ENCODE assay signal across 8 mouse cellular contexts in genomic region chr17:25727265-25728008, GRCm38 (mm10). TPM values are rescaled to one million over a fixed set of nuclear protein-coding genes. Genes with fewer than 3 reads are reported as not detected.
DNase-seq lines count a peak whose midpoint lies in the region; ATAC-seq and TF ChIP-seq lines count a peak whose summit lies in the region.

Chtf18 (minus strand) TSS chr17:25727419.
Rpusd1 (plus strand) TSS chr17:25727670.

- peak; percentile 97 for DNase-seq in 3134 (ENCODE audit: extremely low read depth, insufficient read length, low spot score)
- peak; percentile 99 for DNase-seq in adrenal gland, postnatal 36 days
- DNase-seq in heart, adult 18-20 months: peak; percentile 100
- DNase-seq in kidney, adult 2 months: peak; percentile 100
- DNase-seq in spleen, adult 2 months (ENCODE audit: low read depth in 1 of 2, low spot score in 2 of 2): peak; percentile 97 to 98

- H3K36me3 ChIP-seq in embryonic facial prominence, embryonic 13.5 days: peaks cover 49% of the 10 kb centered on the region
- no peaks in the 10 kb centered on the region for H3K36me3 ChIP-seq in kidney, adult 2 months (ENCODE audit: control insufficient read depth, insufficient read depth, low read length)
- H3K36me3 ChIP-seq in limb, embryonic 12.5 days: peaks cover 54% of the 10 kb centered on the region
- no peaks in the 10 kb centered on the region; the same call in 1 of the 2 replicates for H3K36me3 ChIP-seq in midbrain, embryonic 15.5 days (replicated peaks)
- no peaks in the 10 kb centered on the region for H3K36me3 ChIP-seq in spleen, adult 2 months (ENCODE audit: control insufficient read depth, insufficient read depth, low read length)

- H3K9me3 ChIP-seq in embryonic facial prominence, embryonic 13.5 days: no peaks in the 10 kb centered on the region
- no peaks in the 10 kb centered on the region for H3K9me3 ChIP-seq in limb, embryonic 12.5 days
- H3K9me3 ChIP-seq in midbrain, embryonic 15.5 days: no peaks in the 10 kb centered on the region

- peaks cover 23% of the 10 kb centered on the region for H3K4me1 ChIP-seq in embryonic facial prominence, embryonic 13.5 days
- H3K4me1 ChIP-seq in kidney, adult 2 months (ENCODE audit: control insufficient read depth, insufficient read depth, low read length): peaks cover 4% of the 10 kb centered on the region; the same call in 1 of the 2 replicates
- peaks cover 21% of the 10 kb centered on the region for H3K4me1 ChIP-seq in limb, embryonic 12.5 days (replicated peaks)
- peaks cover 23% of the 10 kb centered on the region for H3K4me1 ChIP-seq in midbrain, embryonic 15.5 days
- H3K4me1 ChIP-seq in spleen, adult 2 months (ENCODE audit: control insufficient read depth, insufficient read depth, insufficient read length): peaks cover 9% of the 10 kb centered on the region; the same call in 1 of the 2 replicates

- ATAC-seq in embryonic facial prominence, embryonic 13.5 days (ENCODE audit: insufficient number of reproducible peaks, insufficient read depth, low FRiP score, low TSS enrichment, low read depth): peak; percentile 98
- peak; percentile 98 for ATAC-seq in limb, embryonic 12.5 days (ENCODE audit: insufficient number of reproducible peaks, insufficient read depth, low FRiP score, low TSS enrichment, low read depth)
- peak; percentile 98 for ATAC-seq in midbrain, embryonic 15.5 days (replicated peaks)

- under 1% methylated on average over 37 of the region's 37 CpGs for WGBS in embryonic facial prominence, embryonic 13.5 days
- WGBS in kidney, adult 2 months: under 1% methylated on average over 37 of the region's 37 CpGs
- WGBS in limb, embryonic 12.5 days: 1% methylated on average over 37 of the region's 37 CpGs
- WGBS in midbrain, embryonic 15.5 days: under 1% methylated on average over 36 of the region's 37 CpGs
- WGBS in spleen, adult 2 months: under 1% methylated on average over 37 of the region's 37 CpGs

- no peak for TF ChIP-seq CTCF in kidney, adult 2 months (conservative IDR thresholded peaks at IDR 0.05; ENCODE audit: insufficient read depth, insufficient read length, low read depth, low read length)
- TF ChIP-seq CTCF in spleen, adult 2 months (IDR thresholded peaks at IDR 0.05; ENCODE audit: extremely low read depth, insufficient read depth, insufficient read length, insufficient replicate concordance): no peak

- TF ChIP-seq POLR2A in kidney, adult 2 months (IDR thresholded peaks at IDR 0.05; ENCODE audit: low read depth, low read length): peak; percentile 40
- peak; percentile 22; the same call in 1 of the 2 replicates for TF ChIP-seq POLR2A in spleen, adult 2 months (IDR thresholded peaks at IDR 0.05; ENCODE audit: low read depth, low read length)

- H3K27me3 ChIP-seq in embryonic facial prominence, embryonic 13.5 days: no peaks in the 10 kb centered on the region
- H3K27me3 ChIP-seq in kidney, adult 2 months (replicated peaks; ENCODE audit: control insufficient read depth, insufficient read depth, low read length): no peaks in the 10 kb centered on the region
- no peaks in the 10 kb centered on the region for H3K27me3 ChIP-seq in limb, embryonic 12.5 days
- H3K27me3 ChIP-seq in midbrain, embryonic 15.5 days (replicated peaks): no peaks in the 10 kb centered on the region
- no peaks in the 10 kb centered on the region for H3K27me3 ChIP-seq in spleen, adult 2 months (ENCODE audit: control insufficient read depth, insufficient read depth, low read length)

- peak within 1 kb of the TSS; percentile 53 for H3K27ac ChIP-seq in embryonic facial prominence, embryonic 13.5 days
- no peak within 1 kb of the TSS for H3K27ac ChIP-seq in kidney, adult 2 months (ENCODE audit: insufficient read depth, low read depth, low read length)
- H3K27ac ChIP-seq in limb, embryonic 12.5 days: no peak within 1 kb of the TSS
- H3K27ac ChIP-seq in midbrain, embryonic 15.5 days: peak within 1 kb of the TSS; percentile 60; the same call in 1 of the 2 replicates
- no peak within 1 kb of the TSS for H3K27ac ChIP-seq in spleen, adult 2 months (ENCODE audit: insufficient read depth, low read length)

- peak within 1 kb of the TSS; percentile 65 for H3K4me3 ChIP-seq in embryonic facial prominence, embryonic 13.5 days
- H3K4me3 ChIP-seq in kidney, adult 2 months (ENCODE audit: insufficient read depth, low read depth, low read length): peak within 1 kb of the TSS; percentile 55
- peak within 1 kb of the TSS; percentile 67 for H3K4me3 ChIP-seq in limb, embryonic 12.5 days (replicated peaks)
- H3K4me3 ChIP-seq in midbrain, embryonic 15.5 days: peak within 1 kb of the TSS; percentile 70
- H3K4me3 ChIP-seq in spleen, adult 2 months (ENCODE audit: extremely low read depth, insufficient read depth, insufficient read length): peak within 1 kb of the TSS; percentile 85

- H3K9ac ChIP-seq in embryonic facial prominence, embryonic 13.5 days: peak within 1 kb of the TSS; percentile 86
- peak within 1 kb of the TSS; percentile 84 for H3K9ac ChIP-seq in limb, embryonic 12.5 days (replicated peaks)
- peak within 1 kb of the TSS; percentile 66 for H3K9ac ChIP-seq in midbrain, embryonic 15.5 days

- H3K4me2 ChIP-seq in embryonic facial prominence, embryonic 13.5 days: peak within 1 kb of the TSS; percentile 96
- H3K4me2 ChIP-seq in limb, embryonic 12.5 days: peak within 1 kb of the TSS; percentile 95
- peak within 1 kb of the TSS; percentile 92 for H3K4me2 ChIP-seq in midbrain, embryonic 15.5 days

RNA-seq across cellular contexts. Expression of gene Chtf18, which starts in this region (rescaled TPM):
- total RNA-seq in adrenal gland, postnatal 36 days (2021): 1 to 10 TPM; 3.6 to 4.0 TPM
- polyA plus RNA-seq in embryonic facial prominence, embryonic 13.5 days (2015; fragmentation: Nextera tagmentation; extraction: Ambion mirVana): 31.6 and 35.9 TPM in 2 replicates
- total RNA-seq in heart, adult 18-20 months (2021): 1 to 10 TPM in 1 of 2 experiments, under 1 TPM in 1; 0.84 to 1.3 TPM
- 0.75 and 1.5 TPM in 2 replicates for polyA plus RNA-seq in kidney, adult 2 months (2012; rRNA removed)
- 48.3 and 49.5 TPM in 2 replicates for polyA plus RNA-seq in limb, embryonic 12.5 days (2016; fragmentation: Nextera tagmentation; extraction: Ambion mirVana)
- 5.7 and 6.3 TPM in 2 replicates for polyA plus RNA-seq in midbrain, embryonic 15.5 days (2015; fragmentation: Nextera tagmentation; extraction: Ambion mirVana)
- 10.6 and 13.0 TPM in 2 replicates for polyA plus RNA-seq in spleen, adult 2 months (2012; rRNA removed)

RNA-seq across cellular contexts. Expression of gene Rpusd1, which starts in this region (rescaled TPM):
- 10 to 100 TPM; 12.5 to 13.4 TPM for total RNA-seq in adrenal gland, postnatal 36 days (2021)
- polyA plus RNA-seq in embryonic facial prominence, embryonic 13.5 days (2015; fragmentation: Nextera tagmentation; extraction: Ambion mirVana): 28.0 and 28.9 TPM in 2 replicates
- total RNA-seq in heart, adult 18-20 months (2021): 1 to 10 TPM; 3.6 to 5.2 TPM
- polyA plus RNA-seq in kidney, adult 2 months (2012; rRNA removed): 20.7 and 26.4 TPM in 2 replicates
- polyA plus RNA-seq in limb, embryonic 12.5 days (2016; fragmentation: Nextera tagmentation; extraction: Ambion mirVana): 21.6 and 22.4 TPM in 2 replicates
- polyA plus RNA-seq in midbrain, embryonic 15.5 days (2015; fragmentation: Nextera tagmentation; extraction: Ambion mirVana): 27.7 and 30.5 TPM in 2 replicates
- 25.9 and 37.9 TPM in 2 replicates for polyA plus RNA-seq in spleen, adult 2 months (2012; rRNA removed)

Comparison
In these comparisons a context has a peak if more than half of its experiments do, and no peak if none do; other contexts are left out.
1. H3K27ac ChIP-seq: peak in embryonic facial prominence, embryonic 13.5 days (single experiment) and midbrain, embryonic 15.5 days (single experiment); none in kidney, adult 2 months (single experiment), limb, embryonic 12.5 days (single experiment) and spleen, adult 2 months (single experiment).
2. Peak in every context shown above with its lines, with median percentiles within 50 percentile points of each other: DNase-seq, ATAC-seq, H3K4me2 ChIP-seq, H3K4me3 ChIP-seq and H3K9ac ChIP-seq.